35 mouse cellular contexts compared by ENCODE assay signal in genomic region chr6:126961371-126962018, GRCm38 (mm10). TPM values are rescaled to one million over a fixed set of nuclear protein-coding genes. Genes with fewer than 3 reads are reported as not detected.
DNase-seq lines count a peak whose midpoint lies in the region; ATAC-seq and TF ChIP-seq lines count a peak whose summit lies in the region.
"Had no signal": no experiment of that assay in that cellular context is flagged by ENCODE, and none has a peak within 500 bp of the region (broad histone marks: within the 10 kb centered on the region; RNA-seq: fewer than 3 reads in every experiment).

No protein-coding gene starts in this region.

- TF ChIP-seq CTCF in testis, adult 2 months (IDR thresholded peaks at IDR 0.05; ENCODE audit: control insufficient read depth, insufficient read depth, insufficient replicate concordance, low read depth, low read length), result 0 out of 2 replicates have a peak, but pooled peaks have one; percentile 3

- ATAC-seq in heart, embryonic 14.5 days (ENCODE audit: insufficient number of reproducible peaks, insufficient read depth, low FRiP score, low read depth), result peak; percentile 56; the same call in 1 of the 2 replicates
- ATAC-seq: activated CD4-positive, CD25-positive, alpha-beta regulatory T cell, adult 4 months; forebrain, embryonic 15.5 days; intestine, postnatal 0 days; midbrain, embryonic 15.5 days had no signal

- no peak overlapping the region for H3K4me3 ChIP-seq in testis, adult 2 months (ENCODE audit: control insufficient read depth, low read depth, low read length)
- H3K4me3 ChIP-seq in heart, embryonic 14.5 days (ENCODE audit: control insufficient read depth in 1 of 2, insufficient read depth in 1 of 2, low read depth in 1 of 2, low read length in 2 of 2), result no peak overlapping the region
- H3K4me3 ChIP-seq: forebrain, embryonic 15.5 days; layer of hippocampus, adult 2 months; limb, embryonic 15.5 days; midbrain, embryonic 15.5 days; neural tube, embryonic 12.5 days; stomach, embryonic 15.5 days had no signal

- WGBS in heart, embryonic 14.5 days, result 44% methylated on average over 8 of the region's 8 CpGs

- H3K27me3 ChIP-seq in testis, adult 2 months (ENCODE audit: control insufficient read depth, insufficient read depth, low read length), result no peaks in the 10 kb centered on the region
- H3K27me3 ChIP-seq in heart, embryonic 14.5 days (ENCODE audit: control insufficient read depth, insufficient read depth, low read length), result no peaks in the 10 kb centered on the region
- H3K27me3 ChIP-seq: CH12.LX; forebrain, embryonic 15.5 days; limb, embryonic 15.5 days; midbrain, embryonic 15.5 days; neural tube, embryonic 12.5 days; stomach, embryonic 15.5 days had no signal

- no peak overlapping the region for H3K9ac ChIP-seq in heart, embryonic 14.5 days (ENCODE audit: low read length)
- H3K9ac ChIP-seq: forebrain, embryonic 15.5 days; limb, embryonic 15.5 days; liver, embryonic 14.5 days; lung, embryonic 14.5 days; midbrain, embryonic 15.5 days; neural tube, embryonic 12.5 days; stomach, embryonic 15.5 days had no signal

- no peak overlapping the region for H3K27ac ChIP-seq in testis, adult 2 months (ENCODE audit: control insufficient read depth, insufficient read depth, low read depth, low read length)
- H3K27ac ChIP-seq in heart, embryonic 14.5 days (replicated peaks in 1 of 2; ENCODE audit: control insufficient read depth in 1 of 2, insufficient read depth in 1 of 2, low read depth in 2 of 2, low read length in 2 of 2), result peak overlapping the region; percentile 88 to 95
- H3K27ac ChIP-seq: forebrain, embryonic 15.5 days; layer of hippocampus, adult 2 months; limb, embryonic 15.5 days; liver, embryonic 14.5 days; midbrain, embryonic 15.5 days; neural tube, embryonic 12.5 days; stomach, embryonic 15.5 days had no signal

- TF ChIP-seq POLR2A in testis, adult 2 months (IDR thresholded peaks at IDR 0.05; ENCODE audit: control insufficient read depth, low read depth, low read length), result no peak

- no peaks in the 10 kb centered on the region for H3K9me3 ChIP-seq in heart, embryonic 14.5 days (ENCODE audit: control insufficient read depth, low read length)
- H3K9me3 ChIP-seq: forebrain, embryonic 15.5 days; G1E; limb, embryonic 15.5 days; midbrain, embryonic 15.5 days; neural tube, embryonic 12.5 days; stomach, embryonic 15.5 days had no signal

- H3K4me2 ChIP-seq in heart, embryonic 14.5 days (ENCODE audit: low read length), result 0 out of 2 replicates have a peak overlapping the region, but pooled peaks have one; percentile 11
- H3K4me2 ChIP-seq: forebrain, embryonic 15.5 days; limb, embryonic 15.5 days; lung, embryonic 14.5 days; midbrain, embryonic 15.5 days; neural tube, embryonic 12.5 days; stomach, embryonic 15.5 days had no signal

- H3K36me3 ChIP-seq in testis, adult 2 months (ENCODE audit: control insufficient read depth, insufficient read depth, low read length), result peaks cover 4% of the 10 kb centered on the region
- H3K36me3 ChIP-seq in heart, embryonic 14.5 days (ENCODE audit: control insufficient read depth, insufficient read depth, low read length), result peaks cover 33% of the 10 kb centered on the region

- DNase-seq in heart, adult 18-20 months, result peak; percentile 40 to 42
- no peak for DNase-seq in heart, postnatal 4 days
- DNase-seq in testis, postnatal 10 days (ENCODE audit: low spot score), result no peak
- peak; percentile 39 for DNase-seq in skeletal muscle tissue, adult 2 months (ENCODE audit: low read depth, low spot score)
- DNase-seq in left cerebral cortex, adult 8-10 months (ENCODE audit: low spot score in 2 of 2), result no peak
- DNase-seq in adrenal gland, adult 18-20 months (ENCODE audit: low spot score in 2 of 2), result no peak
- DNase-seq: adrenal gland, postnatal 14 days; B cell, adult 2 months; cerebellum, adult 8-10 months; cerebellum, postnatal 36 days; embryo, embryonic 11 days; kidney, postnatal 25 days; layer of hippocampus, postnatal 36 days; lung, embryonic 14.5 days; lung, postnatal 36 days; thymus, adult 2 months; thymus, postnatal 4 days had no signal

- no peaks in the 10 kb centered on the region for H3K4me1 ChIP-seq in testis, adult 2 months (ENCODE audit: control insufficient read depth, insufficient read depth, low read length)
- peaks cover 8 to 21% of the 10 kb centered on the region in 2 experiments for H3K4me1 ChIP-seq in heart, embryonic 14.5 days (ENCODE audit: control insufficient read depth in 2 of 2, insufficient read depth in 2 of 2, low read length in 2 of 2)
- H3K4me1 ChIP-seq: forebrain, embryonic 15.5 days; limb, embryonic 15.5 days; midbrain, embryonic 15.5 days; neural tube, embryonic 12.5 days; stomach, embryonic 15.5 days had no signal

RNA-seq across cellular contexts. Expression of gene D6Wsu163e, which starts 21.7 kb away (rescaled TPM):
- 10 to 100 TPM; 11.2 to 13.9 TPM for total RNA-seq in heart, adult 18-20 months (2021)
- total RNA-seq in heart, postnatal 4 days (2021), result 10 to 100 TPM in 1 of 2 experiments, 1 to 10 TPM in 1; 9.4 to 11.6 TPM
- 1.8 and 3.4 TPM in 2 replicates for polyA plus RNA-seq in testis, adult 2 months (2012; rRNA removed)
- polyA plus RNA-seq in heart, embryonic 14.5 days (2014; fragmentation: Nextera tagmentation; extraction: Ambion mirVana), result 13.8 and 16.0 TPM in 2 replicates
- 10 to 100 TPM; 41.7 to 44.9 (median 42.5) TPM for total RNA-seq in left cerebral cortex, adult 8-10 months (2022)
- total RNA-seq in adrenal gland, adult 18-20 months (2021), result 10 to 100 TPM; 16.9 to 17.5 TPM

RNA-seq across cellular contexts. Expression of gene Rad51ap1, which starts 22.1 kb away (rescaled TPM):
- total RNA-seq in heart, adult 18-20 months (2021), result under 1 TPM; 0.65 to 0.82 TPM
- total RNA-seq in heart, postnatal 4 days (2021), result 10 to 100 TPM; 16.0 to 17.2 TPM
- polyA plus RNA-seq in testis, adult 2 months (2012; rRNA removed), result 15.9 and 16.0 TPM in 2 replicates
- 28.7 and 32.6 TPM in 2 replicates for polyA plus RNA-seq in heart, embryonic 14.5 days (2014; fragmentation: Nextera tagmentation; extraction: Ambion mirVana)
- 1 to 10 TPM; 2.0 to 4.2 (median 3.5) TPM for total RNA-seq in left cerebral cortex, adult 8-10 months (2022)
- under 1 TPM; 0.58 to 0.76 TPM for total RNA-seq in adrenal gland, adult 18-20 months (2021)

RNA-seq across cellular contexts. Expression of gene Dyrk4, which starts 39.9 kb away (rescaled TPM):
- total RNA-seq in heart, adult 18-20 months (2021), result not detected
- not detected for total RNA-seq in heart, postnatal 4 days (2021)
- 16.8 and 19.7 TPM in 2 replicates for polyA plus RNA-seq in testis, adult 2 months (2012; rRNA removed)
- not detected in 2 replicates for polyA plus RNA-seq in heart, embryonic 14.5 days (2014; fragmentation: Nextera tagmentation; extraction: Ambion mirVana)
- under 1 TPM in 3 of 4 experiments, not detected in 1; 0.30 to 0.49 (median 0.41) TPM for total RNA-seq in left cerebral cortex, adult 8-10 months (2022)
- not detected for total RNA-seq in adrenal gland, adult 18-20 months (2021)
- total RNA-seq: G1E had no signal
- polyA plus RNA-seq: brain, embryonic 14.5 days; G1E; gonadal fat pad, adult 2 months; hindbrain, embryonic 11.5 days; intestine, postnatal 0 days; kidney, embryonic 14.5 days; limb, embryonic 15.5 days; midbrain, embryonic 15.5 days; neural tube, embryonic 12.5 days; stomach, embryonic 15.5 days had no signal

RNA-seq across cellular contexts. Expression of gene Fgf6, which starts 53.9 kb away (rescaled TPM):
- total RNA-seq in heart, adult 18-20 months (2021), result under 1 TPM; 0.57 to 0.77 TPM
- total RNA-seq in heart, postnatal 4 days (2021), result under 1 TPM; 0.14 to 0.23 TPM
- 0.04 and 0.06 TPM in 2 replicates for polyA plus RNA-seq in testis, adult 2 months (2012; rRNA removed)
- polyA plus RNA-seq in heart, embryonic 14.5 days (2014; fragmentation: Nextera tagmentation; extraction: Ambion mirVana), result 0.11 and 0.14 TPM in 2 replicates
- under 1 TPM in 1 of 4 experiments, not detected in 3; 0.11 TPM for total RNA-seq in left cerebral cortex, adult 8-10 months (2022)
- total RNA-seq in adrenal gland, adult 18-20 months (2021), result not detected
- total RNA-seq: adrenal gland, postnatal 14 days; CH12.LX; layer of hippocampus, adult 2 months; layer of hippocampus, postnatal 36 days; left cerebral cortex, postnatal 14 days had no signal
- polyA plus RNA-seq: activated CD4-positive, CD25-positive, alpha-beta regulatory T cell, adult 4 months; brain, embryonic 14.5 days; forebrain, embryonic 15.5 days; G1E; gonadal fat pad, adult 2 months; intestine, postnatal 0 days; kidney, embryonic 14.5 days; liver, embryonic 14.5 days; lung, embryonic 14.5 days; midbrain, embryonic 15.5 days; stomach, embryonic 15.5 days had no signal

Comparison
In these comparisons a context has a peak if more than half of its experiments do, and no peak if none do; other contexts are left out.
1. DNase-seq: peak in heart, adult 18-20 months (2 of 2) and skeletal muscle tissue, adult 2 months (single experiment); none in heart, postnatal 4 days (single experiment), testis, postnatal 10 days (single experiment), left cerebral cortex, adult 8-10 months (0 of 2) and adrenal gland, adult 18-20 months (0 of 2).